Mouse (Mus musculus): ENCODE measurements around the gene Ube2d2b.

DNA sequence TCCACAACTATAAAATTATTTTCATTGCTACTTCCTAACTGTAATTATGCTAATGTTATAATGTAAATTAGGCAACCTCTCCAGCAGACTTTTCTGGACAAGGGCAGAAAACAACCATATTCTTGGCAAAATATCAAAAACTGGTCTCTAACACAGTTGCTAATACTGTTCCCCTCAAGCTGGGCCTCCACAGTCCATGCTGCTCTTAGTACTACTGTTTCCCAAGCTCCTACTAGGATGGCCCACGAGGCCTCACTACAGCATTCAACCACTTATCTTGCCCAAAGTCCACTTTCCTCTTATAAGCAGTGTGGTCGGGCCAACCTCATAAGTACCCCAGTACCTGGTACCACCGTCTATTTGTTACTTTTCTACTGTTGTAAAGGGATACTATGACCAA lies 24.7 kb downstream of the Ube2d2b start:
- no peak for TF ChIP-seq CTCF (IDR thresholded peaks at IDR 0.05; ENCODE audit: insufficient read depth, low read length)
- no peak for TF ChIP-seq POLR2A (IDR thresholded peaks at IDR 0.05; ENCODE audit: borderline replicate concordance, extremely low read depth, low read depth, low read length)
